In genomic region chr5:29462943-29463686, GRCm38 (mm10) we compare ENCODE assay signal across 31 mouse cellular contexts. TPM values are rescaled to one million over a fixed set of nuclear protein-coding genes. Genes with fewer than 3 reads are reported as not detected.
A peak's percentile ranks its signal among the peaks of the same experiment; 100 is the strongest.
DNase-seq lines count a peak whose midpoint lies in the region; ATAC-seq lines count a peak whose summit lies in the region.
"Had no signal": no experiment of that assay in that cellular context is flagged by ENCODE, and none has a peak within 500 bp of the region (broad histone marks: within the 10 kb centered on the region; RNA-seq: fewer than 3 reads in every experiment).

No protein-coding gene starts in this region.

- no peaks in the 10 kb centered on the region for H3K36me3 ChIP-seq in intestine, embryonic 15.5 days
- H3K36me3 ChIP-seq in stomach, embryonic 16.5 days (ENCODE audit: control insufficient read depth, insufficient read depth, low read length) = 0 out of 2 replicates have a peak, but pooled peaks cover 5% of the 10 kb centered on the region

- H3K9me3 ChIP-seq in intestine, embryonic 15.5 days = no peaks in the 10 kb centered on the region
- no peaks in the 10 kb centered on the region for H3K9me3 ChIP-seq in stomach, embryonic 16.5 days (replicated peaks; ENCODE audit: control insufficient read depth, low read length)
- H3K9me3 ChIP-seq: heart, embryonic 13.5 days had no signal

- DNase-seq in large intestine, adult 2 months (ENCODE audit: low read depth, low spot score) = peak; percentile 76
- no peak for DNase-seq in adrenal gland, adult 18-20 months (ENCODE audit: low spot score in 2 of 2)
- no peak for DNase-seq in cerebellum, postnatal 4 days (ENCODE audit: low spot score in 2 of 2)
- no peak for DNase-seq in adrenal gland, adult 8-10 months
- DNase-seq: adrenal gland, postnatal 10 days; adrenal gland, postnatal 36 days; cerebellum, adult 11 months; cerebellum, adult 2 months; cerebellum, adult 9-11 months; cerebellum, postnatal 36 days; forebrain, postnatal 0 days; gastrocnemius, adult 2 months; gastrocnemius, postnatal 25 days; heart, adult 18-20 months; heart, postnatal 14 days; heart, postnatal 4 days had no signal

- WGBS in intestine, embryonic 15.5 days = 40% methylated on average over 9 of the region's 9 CpGs
- WGBS in large intestine, adult 2 months = 31% methylated on average over 9 of the region's 9 CpGs
- 57% methylated on average over 9 of the region's 9 CpGs for WGBS in stomach, embryonic 16.5 days

- peaks cover 8% of the 10 kb centered on the region for H3K27me3 ChIP-seq in intestine, embryonic 15.5 days (replicated peaks)
- peaks cover 12% of the 10 kb centered on the region for H3K27me3 ChIP-seq in stomach, embryonic 16.5 days (ENCODE audit: control insufficient read depth, insufficient read depth, low read length)

- peak overlapping the region; percentile 36 for H3K4me2 ChIP-seq in intestine, embryonic 15.5 days (replicated peaks)
- H3K4me2 ChIP-seq in stomach, embryonic 16.5 days (ENCODE audit: low read depth, low read length) = no peak overlapping the region
- H3K4me2 ChIP-seq: heart, embryonic 13.5 days; hindbrain, embryonic 14.5 days had no signal

- H3K4me1 ChIP-seq in intestine, embryonic 15.5 days (replicated peaks) = peaks cover 5% of the 10 kb centered on the region
- no peaks in the 10 kb centered on the region for H3K4me1 ChIP-seq in stomach, embryonic 16.5 days (ENCODE audit: control insufficient read depth, insufficient read depth, low read length)

- H3K27ac ChIP-seq in intestine, embryonic 15.5 days = peak overlapping the region; percentile 36; the same call in 1 of the 2 replicates
- no peak overlapping the region for H3K27ac ChIP-seq in stomach, embryonic 16.5 days (ENCODE audit: low read length)
- H3K27ac ChIP-seq: gastrocnemius, adult 2 months; heart, embryonic 13.5 days; hindbrain, embryonic 14.5 days; hindbrain, postnatal 0 days had no signal

- H3K9ac ChIP-seq in intestine, embryonic 15.5 days = no peak overlapping the region
- no peak overlapping the region for H3K9ac ChIP-seq in stomach, embryonic 16.5 days (ENCODE audit: low read length)
- H3K9ac ChIP-seq: forebrain, postnatal 0 days; heart, embryonic 13.5 days; hindbrain, embryonic 14.5 days had no signal

- no peak overlapping the region for H3K4me3 ChIP-seq in intestine, embryonic 15.5 days (replicated peaks)
- H3K4me3 ChIP-seq in stomach, embryonic 16.5 days (replicated peaks; ENCODE audit: low read length) = no peak overlapping the region
- H3K4me3 ChIP-seq: gastrocnemius, adult 2 months; heart, embryonic 13.5 days had no signal

- ATAC-seq in intestine, embryonic 15.5 days = peak; percentile 90
- ATAC-seq in stomach, embryonic 16.5 days (ENCODE audit: insufficient read depth, low FRiP score) = peak; percentile 15; the same call in 1 of the 2 replicates
- ATAC-seq: CD4-positive, CD25-positive, alpha-beta regulatory T cell, adult 4 months; forebrain, embryonic 14.5 days; forebrain, postnatal 0 days; hindbrain, postnatal 0 days; inflammation-experienced regulatory T-cells, adult 6 months had no signal

RNA-seq across cellular contexts. Expression of gene Mnx1, which starts 15.2 kb away (rescaled TPM):
- polyA plus RNA-seq in intestine, embryonic 15.5 days (2015; fragmentation: Nextera tagmentation; extraction: Ambion mirVana) = 1.4 and 1.5 TPM in 2 replicates
- polyA plus RNA-seq in large intestine, adult 2 months (2012; rRNA removed) = 0.81 and 1.2 TPM in 2 replicates
- polyA plus RNA-seq in stomach, embryonic 16.5 days (2015; fragmentation: Nextera tagmentation; extraction: Ambion mirVana) = 0.75 and 1.1 TPM in 2 replicates
- not detected for total RNA-seq in adrenal gland, adult 18-20 months (2021)
- not detected for total RNA-seq in adrenal gland, adult 8-10 months (2022)
- total RNA-seq: adrenal gland, postnatal 10 days; adrenal gland, postnatal 36 days; forebrain, postnatal 0 days; gastrocnemius, adult 2 months; gastrocnemius, postnatal 25 days; heart, adult 18-20 months; heart, postnatal 14 days; heart, postnatal 4 days; MEL had no signal
- polyA plus RNA-seq: C2C12; CD4-positive, CD25-positive, alpha-beta regulatory T cell, adult 4 months; cerebellum, adult 2 months; embryonic facial prominence, embryonic 11.5 days; forebrain, embryonic 11.5 days; forebrain, embryonic 14.5 days; forebrain, postnatal 0 days; frontal cortex, adult 2 months; gonadal fat pad, adult 2 months; heart, embryonic 13.5 days; heart, embryonic 16.5 days; hindbrain, postnatal 0 days; inflammation-experienced regulatory T-cells, adult 6 months had no signal

RNA-seq across cellular contexts. Expression of gene Nom1, which starts 28.7 kb away (rescaled TPM):
- 28.0 and 31.0 TPM in 2 replicates for polyA plus RNA-seq in intestine, embryonic 15.5 days (2015; fragmentation: Nextera tagmentation; extraction: Ambion mirVana)
- polyA plus RNA-seq in large intestine, adult 2 months (2012; rRNA removed) = 6.6 and 6.7 TPM in 2 replicates
- polyA plus RNA-seq in stomach, embryonic 16.5 days (2015; fragmentation: Nextera tagmentation; extraction: Ambion mirVana) = 26.5 and 28.5 TPM in 2 replicates
- 10 to 100 TPM; 26.5 to 32.8 TPM for total RNA-seq in adrenal gland, adult 18-20 months (2021)
- 10 to 100 TPM; 36.1 to 44.6 (median 39.2) TPM for total RNA-seq in adrenal gland, adult 8-10 months (2022)
